Mouse (Mus musculus): ENCODE results near the gene Kptn. TPM values are rescaled to one million over a fixed set of nuclear protein-coding genes. Genes with fewer than 3 reads are reported as not detected.
A peak's percentile ranks its signal among the peaks of the same experiment; 100 is the strongest.

Gene Kptn
- polyA plus RNA-seq, 3 experiments from 2014 or later, result 18.7 to 23.5 (median 19.2) TPM

- no peak for ATAC-seq
These were observed 536 bp downstream of the Kptn start for GRCm38 (mm10) chr7:16120262-16120600.

- no peak for ATAC-seq
These were observed 6.1 kb downstream of the Kptn start for GRCm38 (mm10) chr7:16125829-16126228.

GRCm38 (mm10) chr7:16128344-16128743, 8.6 kb downstream of the Kptn start:
- ATAC-seq, result no peak

- no peak for ATAC-seq
These were observed 9.2 kb downstream of the Kptn start for GRCm38 (mm10) chr7:16128899-16129298.

GRCm38 (mm10) chr7:16129421-16129845, 9.7 kb downstream of the Kptn start, which contains the start of gene Slc8a2:
Slc8a2 (plus strand) TSS chr7:16129826.
- ATAC-seq, result no peak

- ATAC-seq, result no peak
These were observed 10.4 kb downstream of the Kptn start for GRCm38 (mm10) chr7:16129846-16130691.

- ATAC-seq, result no peak
These were observed 11.4 kb downstream of the Kptn start for GRCm38 (mm10) chr7:16130956-16131634.

GRCm38 (mm10) chr7:16132161-16132581, 12.5 kb downstream of the Kptn start:
- ATAC-seq, result no peak

GRCm38 (mm10) chr7:16132926-16133325, 13.2 kb downstream of the Kptn start:
- ATAC-seq, result no peak

GRCm38 (mm10) chr7:16133691-16134090, 14.0 kb downstream of the Kptn start:
- no peak for ATAC-seq

GRCm38 (mm10) chr7:16134951-16135392, 15.3 kb downstream of the Kptn start:
- no peak for ATAC-seq

- no peak for ATAC-seq
These were observed 27.1 kb downstream of the Kptn start for GRCm38 (mm10) chr7:16146489-16147410.

- no peak for ATAC-seq
These were observed 27.9 kb downstream of the Kptn start for GRCm38 (mm10) chr7:16147643-16148042.

- no peak for ATAC-seq
These were observed 29.5 kb downstream of the Kptn start for GRCm38 (mm10) chr7:16149241-16149640.

- ATAC-seq, result no peak
These were observed 30.8 kb downstream of the Kptn start for GRCm38 (mm10) chr7:16150191-16151145.

- peak; percentile 74 for ATAC-seq
These were observed 33.8 kb downstream of the Kptn start for GRCm38 (mm10) chr7:16153522-16153921.

- no peak for ATAC-seq
These were observed 35.6 kb downstream of the Kptn start for GRCm38 (mm10) chr7:16155132-16155872.

- ATAC-seq, result no peak
These were observed 36.5 kb downstream of the Kptn start for GRCm38 (mm10) chr7:16156105-16156714.

- no peak for ATAC-seq
These were observed 39.0 kb downstream of the Kptn start for GRCm38 (mm10) chr7:16158735-16159134.

GRCm38 (mm10) chr7:16160702-16161101, 41.0 kb downstream of the Kptn start:
- no peak for ATAC-seq

Data from inflammation-experienced regulatory T-cells, adult 6 months (primary cell).